Mouse (Mus musculus): Measurements from ENCODE around the gene Polr1d. TPM values are rescaled to one million over a fixed set of nuclear protein-coding genes. Genes with fewer than 3 reads are reported as not detected.
A peak's percentile ranks its signal among the peaks of the same experiment; 100 is the strongest.

Polr1d gene
- polyA plus RNA-seq (2014; fragmentation: Nextera tagmentation; extraction: Ambion mirVana): 124 and 132 TPM in 2 replicates

- no peaks in the 10 kb centered on the region for H3K27me3 ChIP-seq (ENCODE audit: control insufficient read depth, insufficient read depth, low read length)
- no peaks in the 10 kb centered on the region for H3K36me3 ChIP-seq (ENCODE audit: control insufficient read depth, insufficient read depth, low read length)
- peak within 1 kb of the TSS; percentile 85 for H3K4me2 ChIP-seq (ENCODE audit: low read depth, severe bottlenecking)
- WGBS: 0% methylated on average over 15 of the region's 17 CpGs
- peak within 1 kb of the TSS; percentile 81 for H3K4me3 ChIP-seq (ENCODE audit: low read depth, low read length)
- DNase-seq (ENCODE audit: low spot score) (no peak), ATAC-seq (ENCODE audit: insufficient number of reproducible peaks, low FRiP score, low TSS enrichment, low read depth) (peak; percentile 69)
- peak within 1 kb of the TSS; percentile 76 for H3K9ac ChIP-seq (ENCODE audit: low read length)
- H3K9me3 ChIP-seq (ENCODE audit: control insufficient read depth, low read length): no peaks in the 10 kb centered on the region
- 0 out of 2 replicates have a peak, but pooled peaks cover 3% of the 10 kb centered on the region for H3K4me1 ChIP-seq (ENCODE audit: control insufficient read depth, insufficient read depth, low read length)
- peak within 1 kb of the TSS; percentile 76 for H3K27ac ChIP-seq (replicated peaks; ENCODE audit: low read depth, low read length)
These were observed at the start of gene Polr1d for GRCm38 (mm10) chr5:147076799-147077165. Gene Polr1d, plus strand, starts transcription at chr5:147077050.

GRCm38 (mm10) chr5:147031281-147031680, 45.6 kb upstream of the Polr1d start:
- Histone ChIP-seq H3K27ac (replicated peaks; ENCODE audit: low read depth, low read length) (no peak overlapping the region), H3K9ac (ENCODE audit: low read length) (0 out of 2 replicates have a peak overlapping the region, but pooled peaks have one; percentile 7), H3K4me2 (ENCODE audit: low read depth, severe bottlenecking) (no peak overlapping the region), H3K4me3 (ENCODE audit: low read depth, low read length) (no peak overlapping the region), H3K4me1 (ENCODE audit: control insufficient read depth, insufficient read depth, low read length) (no peaks in the 10 kb centered on the region), H3K36me3 (ENCODE audit: control insufficient read depth, insufficient read depth, low read length) (peaks cover 2% of the 10 kb centered on the region; the same call in 1 of the 2 replicates), H3K27me3 (ENCODE audit: control insufficient read depth, insufficient read depth, low read length) (no peaks in the 10 kb centered on the region), H3K9me3 (ENCODE audit: control insufficient read depth, low read length) (no peaks in the 10 kb centered on the region)
- 87% methylated on average over 14 of the region's 14 CpGs for WGBS
- ATAC-seq (ENCODE audit: insufficient number of reproducible peaks, low FRiP score, low TSS enrichment, low read depth) (no peak), DNase-seq (ENCODE audit: low spot score) (no peak)

- Histone ChIP-seq H3K4me3 (ENCODE audit: low read depth, low read length) (no peak overlapping the region), H3K27ac (replicated peaks; ENCODE audit: low read depth, low read length) (no peak overlapping the region), H3K4me1 (ENCODE audit: control insufficient read depth, insufficient read depth, low read length) (0 out of 2 replicates have a peak, but pooled peaks cover 4% of the 10 kb centered on the region), H3K4me2 (ENCODE audit: low read depth, severe bottlenecking) (no peak overlapping the region), H3K36me3 (ENCODE audit: control insufficient read depth, insufficient read depth, low read length) (no peaks in the 10 kb centered on the region; the same call in 1 of the 2 replicates), H3K9ac (ENCODE audit: low read length) (no peak overlapping the region), H3K9me3 (ENCODE audit: control insufficient read depth, low read length) (no peaks in the 10 kb centered on the region), H3K27me3 (ENCODE audit: control insufficient read depth, insufficient read depth, low read length) (no peaks in the 10 kb centered on the region)
- WGBS: 89% methylated on average over 13 of the region's 13 CpGs
- DNase-seq (ENCODE audit: low spot score): no peak
- ATAC-seq (ENCODE audit: insufficient number of reproducible peaks, low FRiP score, low TSS enrichment, low read depth): no peak
These were observed 43.7 kb upstream of the Polr1d start for GRCm38 (mm10) chr5:147033155-147033554.

GRCm38 (mm10) chr5:147034283-147034682, 42.6 kb upstream of the Polr1d start:
- no peak for DNase-seq (ENCODE audit: low spot score)
- H3K4me2 ChIP-seq (ENCODE audit: low read depth, severe bottlenecking): no peak overlapping the region
- H3K9me3 ChIP-seq (ENCODE audit: control insufficient read depth, low read length): no peaks in the 10 kb centered on the region
- no peak for ATAC-seq (ENCODE audit: insufficient number of reproducible peaks, low FRiP score, low TSS enrichment, low read depth)
- WGBS: 73% methylated on average over 12 of the region's 12 CpGs
- H3K4me1 ChIP-seq (ENCODE audit: control insufficient read depth, insufficient read depth, low read length): 0 out of 2 replicates have a peak, but pooled peaks cover 4% of the 10 kb centered on the region
- H3K4me3 ChIP-seq (ENCODE audit: low read depth, low read length): no peak overlapping the region
- no peaks in the 10 kb centered on the region for H3K27me3 ChIP-seq (ENCODE audit: control insufficient read depth, insufficient read depth, low read length)
- no peak overlapping the region for H3K27ac ChIP-seq (replicated peaks; ENCODE audit: low read depth, low read length)
- H3K36me3 ChIP-seq (ENCODE audit: control insufficient read depth, insufficient read depth, low read length): no peaks in the 10 kb centered on the region
- no peak overlapping the region for H3K9ac ChIP-seq (ENCODE audit: low read length)

GRCm38 (mm10) chr5:147035301-147035700, 41.5 kb upstream of the Polr1d start:
- WGBS: 87% methylated on average over 6 of the region's 6 CpGs
- DNase-seq (ENCODE audit: low spot score): no peak

GRCm38 (mm10) chr5:147036028-147036427, 40.8 kb upstream of the Polr1d start:
- Histone ChIP-seq H3K9me3 (ENCODE audit: control insufficient read depth, low read length) (no peaks in the 10 kb centered on the region), H3K27ac (replicated peaks; ENCODE audit: low read depth, low read length) (no peak overlapping the region), H3K4me2 (ENCODE audit: low read depth, severe bottlenecking) (no peak overlapping the region), H3K36me3 (ENCODE audit: control insufficient read depth, insufficient read depth, low read length) (no peaks in the 10 kb centered on the region), H3K27me3 (ENCODE audit: control insufficient read depth, insufficient read depth, low read length) (no peaks in the 10 kb centered on the region), H3K4me3 (ENCODE audit: low read depth, low read length) (no peak overlapping the region), H3K4me1 (ENCODE audit: control insufficient read depth, insufficient read depth, low read length) (0 out of 2 replicates have a peak, but pooled peaks cover 4% of the 10 kb centered on the region), H3K9ac (ENCODE audit: low read length) (no peak overlapping the region)
- ATAC-seq (ENCODE audit: insufficient number of reproducible peaks, low FRiP score, low TSS enrichment, low read depth) (no peak), DNase-seq (ENCODE audit: low spot score) (no peak)
- 89% methylated on average over 10 of the region's 10 CpGs for WGBS

More at GRCm38 (mm10) chr5:147035301-147035700, 41.5 kb upstream of the Polr1d start:
- Histone ChIP-seq H3K4me3 (ENCODE audit: low read depth, low read length) (no peak overlapping the region), H3K9me3 (ENCODE audit: control insufficient read depth, low read length) (no peaks in the 10 kb centered on the region), H3K27me3 (ENCODE audit: control insufficient read depth, insufficient read depth, low read length) (no peaks in the 10 kb centered on the region), H3K4me1 (ENCODE audit: control insufficient read depth, insufficient read depth, low read length) (0 out of 2 replicates have a peak, but pooled peaks cover 4% of the 10 kb centered on the region), H3K9ac (ENCODE audit: low read length) (no peak overlapping the region), H3K4me2 (ENCODE audit: low read depth, severe bottlenecking) (no peak overlapping the region), H3K27ac (replicated peaks; ENCODE audit: low read depth, low read length) (no peak overlapping the region), H3K36me3 (ENCODE audit: control insufficient read depth, insufficient read depth, low read length) (no peaks in the 10 kb centered on the region)
- no peak for ATAC-seq (ENCODE audit: insufficient number of reproducible peaks, low FRiP score, low TSS enrichment, low read depth)

GRCm38 (mm10) chr5:147036661-147037060, 40.2 kb upstream of the Polr1d start:
- Histone ChIP-seq H3K27ac (replicated peaks; ENCODE audit: low read depth, low read length) (no peak overlapping the region), H3K4me2 (ENCODE audit: low read depth, severe bottlenecking) (no peak overlapping the region), H3K9me3 (ENCODE audit: control insufficient read depth, low read length) (no peaks in the 10 kb centered on the region), H3K9ac (ENCODE audit: low read length) (no peak overlapping the region), H3K36me3 (ENCODE audit: control insufficient read depth, insufficient read depth, low read length) (no peaks in the 10 kb centered on the region), H3K4me3 (ENCODE audit: low read depth, low read length) (no peak overlapping the region), H3K27me3 (ENCODE audit: control insufficient read depth, insufficient read depth, low read length) (no peaks in the 10 kb centered on the region), H3K4me1 (ENCODE audit: control insufficient read depth, insufficient read depth, low read length) (0 out of 2 replicates have a peak, but pooled peaks cover 4% of the 10 kb centered on the region)
- no peak for ATAC-seq (ENCODE audit: insufficient number of reproducible peaks, low FRiP score, low TSS enrichment, low read depth)
- WGBS: 77% methylated on average over 5 of the region's 5 CpGs
- no peak for DNase-seq (ENCODE audit: low spot score)

- Histone ChIP-seq H3K4me2 (ENCODE audit: low read depth, severe bottlenecking) (no peak overlapping the region), H3K27ac (replicated peaks; ENCODE audit: low read depth, low read length) (no peak overlapping the region), H3K36me3 (ENCODE audit: control insufficient read depth, insufficient read depth, low read length) (no peaks in the 10 kb centered on the region), H3K4me3 (ENCODE audit: low read depth, low read length) (no peak overlapping the region), H3K9me3 (ENCODE audit: control insufficient read depth, low read length) (no peaks in the 10 kb centered on the region), H3K4me1 (ENCODE audit: control insufficient read depth, insufficient read depth, low read length) (0 out of 2 replicates have a peak, but pooled peaks cover 4% of the 10 kb centered on the region), H3K27me3 (ENCODE audit: control insufficient read depth, insufficient read depth, low read length) (no peaks in the 10 kb centered on the region), H3K9ac (ENCODE audit: low read length) (no peak overlapping the region)
- 43% methylated on average over 3 of the region's 3 CpGs for whole genome bisulfite sequencing
- DNase-seq (ENCODE audit: low spot score) (no peak), ATAC-seq (ENCODE audit: insufficient number of reproducible peaks, low FRiP score, low TSS enrichment, low read depth) (no peak)
These were observed 39.2 kb upstream of the Polr1d start for GRCm38 (mm10) chr5:147037601-147038000.

GRCm38 (mm10) chr5:147039394-147039793, 37.5 kb upstream of the Polr1d start:
- Histone ChIP-seq H3K4me3 (ENCODE audit: low read depth, low read length) (no peak overlapping the region), H3K4me1 (ENCODE audit: control insufficient read depth, insufficient read depth, low read length) (0 out of 2 replicates have a peak, but pooled peaks cover 4% of the 10 kb centered on the region), H3K4me2 (ENCODE audit: low read depth, severe bottlenecking) (no peak overlapping the region), H3K27ac (replicated peaks; ENCODE audit: low read depth, low read length) (no peak overlapping the region), H3K9ac (ENCODE audit: low read length) (no peak overlapping the region), H3K36me3 (ENCODE audit: control insufficient read depth, insufficient read depth, low read length) (no peaks in the 10 kb centered on the region), H3K27me3 (ENCODE audit: control insufficient read depth, insufficient read depth, low read length) (no peaks in the 10 kb centered on the region), H3K9me3 (ENCODE audit: control insufficient read depth, low read length) (no peaks in the 10 kb centered on the region)
- WGBS: 88% methylated on average over 5 of the region's 5 CpGs
- DNase-seq (ENCODE audit: low spot score): no peak
- no peak for ATAC-seq (ENCODE audit: insufficient number of reproducible peaks, low FRiP score, low TSS enrichment, low read depth)
